Mouse (Mus musculus) olfactory bulb, adult 2 months (tissue): ENCODE measurements around the gene Pdss2.

ENCODE experiments used
- CTCF ChIP-seq: fragments of 200-500 bp; IDR thresholded peaks from 2 replicates; pipeline ENCODE4 v1.5.1; 2012; ENCODE audit warnings: low read depth, mild to moderate bottlenecking, low read length, moderate library complexity; ENCODE audit not compliant: insufficient read depth
- POLR2A ChIP-seq: fragments of 200-500 bp; IDR thresholded peaks from 2 replicates; pipeline ENCODE4 v1.6.1; 2012; ENCODE audit warnings: mild to moderate bottlenecking, low read depth, low read length, moderate library complexity; ENCODE audit not compliant: insufficient read depth

- TF ChIP-seq CTCF, result no peak
- no peak for TF ChIP-seq POLR2A
These were observed 269.6 kb downstream of the Pdss2 start for GRCm38 (mm10) chr10:43490846-43491245.
